Mouse (Mus musculus) embryo, embryonic 9.5 days (tissue): ENCODE results near the gene Gtf2e1.

Source experiments
- DNase-seq: peaks from one replicate; pipeline ENCODE4 v3.0.0-alpha.2; 2017; ENCODE audit errors: extremely low spot score

Gene Gtf2e1

DNA sequence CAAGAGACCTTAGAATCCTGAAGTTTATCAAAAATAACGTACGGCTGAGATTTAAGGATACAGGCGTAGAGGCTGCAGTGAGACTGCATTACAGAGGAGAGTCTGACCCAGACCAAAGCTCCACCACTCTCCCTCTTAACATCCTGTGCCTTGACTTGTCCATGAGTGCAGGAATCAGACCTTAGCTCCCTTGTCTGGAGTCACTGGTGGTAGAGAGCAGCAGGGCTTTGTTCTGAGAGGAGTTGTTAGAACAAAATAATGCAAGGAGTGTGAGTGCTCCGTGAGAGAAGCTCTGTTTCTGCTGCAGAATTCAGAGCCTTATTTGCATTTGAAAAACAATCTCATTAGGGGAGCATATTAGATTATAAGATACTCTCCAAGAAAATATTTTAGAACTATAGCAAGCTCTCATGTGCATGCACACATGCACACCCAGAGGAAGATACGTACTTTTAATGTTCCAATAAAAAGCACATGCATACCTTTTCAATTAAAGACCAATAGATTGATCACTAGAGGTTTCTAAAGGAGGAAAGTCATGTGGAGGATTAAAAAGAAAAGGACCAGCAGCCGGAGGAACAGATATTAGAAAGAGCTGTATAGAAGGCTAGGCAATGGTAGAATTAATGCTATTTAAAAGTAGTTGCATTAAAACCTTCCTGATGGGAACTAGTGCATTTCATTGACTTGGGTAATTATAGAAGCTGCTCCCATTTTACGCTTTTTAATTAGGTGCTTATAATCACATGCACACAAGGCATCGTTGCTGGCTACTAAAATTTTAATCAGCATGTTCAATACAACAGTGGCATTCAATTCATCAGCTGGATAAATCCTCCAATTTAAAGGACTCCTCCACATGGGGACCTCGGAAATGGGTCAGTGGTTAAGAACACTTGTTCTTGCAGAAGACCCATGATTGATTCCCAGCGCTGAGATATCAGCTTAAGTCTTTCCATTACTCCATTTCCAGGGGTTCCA is 61.0 kb downstream of the Gtf2e1 start:
- no peak for DNase-seq

DNA sequence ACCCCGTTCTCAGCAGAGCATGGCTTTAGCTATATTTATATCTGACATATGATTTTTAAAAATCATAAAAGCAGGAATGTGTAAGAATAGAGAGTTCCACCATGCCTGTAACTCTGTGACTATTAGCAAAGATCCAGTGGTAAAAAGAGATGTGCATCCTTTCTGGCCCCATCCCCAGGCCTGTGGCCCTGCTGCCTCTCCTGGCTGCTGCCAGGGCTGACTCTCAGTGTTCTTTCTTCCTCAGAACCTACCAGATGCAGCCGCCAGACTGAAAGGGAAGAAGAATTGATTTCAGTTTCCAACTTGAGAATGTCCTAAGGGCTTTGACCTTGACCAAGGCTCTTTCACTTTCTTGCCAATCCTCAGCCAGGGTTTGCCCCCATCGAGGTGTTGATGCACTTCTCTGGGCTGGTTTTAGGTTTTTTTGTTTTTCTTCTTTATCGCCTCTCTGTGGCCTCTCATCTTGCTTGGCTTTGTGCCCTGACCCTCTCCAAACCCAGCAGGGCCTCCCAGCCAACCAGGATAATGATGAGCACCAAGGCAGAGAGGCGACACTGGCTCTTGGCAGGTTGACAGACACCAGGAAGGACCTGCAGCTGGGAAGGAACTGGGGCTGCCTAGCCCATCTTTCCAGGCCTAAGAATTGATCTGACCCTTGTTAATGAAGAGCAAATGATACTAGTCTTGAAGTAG is 66.8 kb downstream of the Gtf2e1 start:
- DNase-seq = no peak

DNA sequence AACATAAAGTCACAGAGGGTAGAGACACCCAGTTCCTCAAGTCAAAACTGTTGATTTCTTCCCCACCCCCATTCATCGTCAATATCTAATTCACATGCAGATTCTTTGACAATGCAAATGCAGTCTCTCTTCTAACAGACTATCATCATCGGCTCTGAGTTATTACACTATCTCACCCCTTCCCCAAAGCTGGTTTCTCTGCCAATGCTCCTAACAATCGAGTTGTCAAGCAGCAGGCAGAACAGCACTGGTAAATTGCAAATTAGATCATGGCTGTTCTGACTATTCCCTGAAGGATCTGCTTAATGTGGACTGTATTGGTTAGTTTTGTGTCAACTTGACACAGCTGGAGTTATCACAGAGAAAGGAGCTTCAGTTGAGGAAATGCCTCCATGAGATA is 70.0 kb downstream of the Gtf2e1 start:
- no peak for DNase-seq

DNA sequence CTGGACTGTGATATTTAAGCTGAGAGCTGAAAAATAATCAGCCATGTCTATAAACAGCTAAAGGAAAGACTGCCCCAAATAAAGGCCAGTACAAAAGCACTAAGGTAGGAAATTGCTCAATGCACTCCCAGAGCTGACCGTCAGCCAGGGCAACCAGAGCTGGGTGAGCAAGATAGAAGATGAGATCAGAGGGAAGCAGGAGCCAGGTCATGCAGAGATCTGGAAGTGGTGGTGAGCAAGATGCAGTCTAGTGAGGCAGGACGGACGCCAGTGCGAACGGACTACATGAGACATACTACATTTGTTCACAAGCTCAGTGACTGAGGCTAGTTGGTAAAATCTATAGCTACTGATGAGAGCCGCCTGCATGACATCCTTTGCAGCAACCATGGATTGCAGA is 75.6 kb downstream of the Gtf2e1 start:
- no peak for DNase-seq

DNA sequence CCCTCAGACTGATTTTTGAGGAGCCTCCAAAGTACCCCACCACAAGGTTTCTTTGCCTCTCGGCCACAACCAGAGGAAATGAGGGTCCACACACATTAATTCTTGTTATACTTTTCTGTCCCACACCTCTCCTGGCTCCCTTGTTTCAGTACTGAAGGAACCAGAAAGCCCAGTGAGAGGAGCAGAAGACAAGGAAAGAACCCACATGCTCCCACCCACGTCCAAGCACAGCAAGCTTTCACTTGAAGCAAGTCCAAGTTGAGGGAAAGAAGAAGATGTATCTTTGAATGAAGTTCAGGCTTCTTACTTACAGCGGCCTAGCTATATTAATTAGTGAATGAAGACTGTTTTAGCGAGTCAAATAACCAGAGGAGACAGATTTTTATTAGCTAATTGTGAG is 76.7 kb downstream of the Gtf2e1 start:
- DNase-seq = no peak

DNA sequence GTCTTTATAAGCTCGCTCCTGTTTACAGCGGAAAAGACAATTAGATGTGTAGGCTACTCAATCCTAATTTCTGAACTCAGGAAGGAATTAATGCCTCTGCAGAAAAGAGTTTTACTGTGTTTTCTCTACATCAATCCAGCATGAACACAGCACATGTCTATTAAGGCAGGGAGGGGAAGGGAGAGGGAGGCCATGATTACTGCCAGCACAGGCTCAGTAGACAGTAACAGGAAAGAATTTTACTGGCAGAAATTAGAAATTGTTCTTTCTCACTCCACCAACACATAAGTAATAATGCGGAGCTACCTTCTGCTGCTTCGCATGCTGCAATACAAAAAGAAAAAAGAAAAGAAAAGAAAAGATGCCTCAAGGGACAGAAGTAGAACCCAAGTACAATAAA is 78.0 kb downstream of the Gtf2e1 start:
- no peak for DNase-seq
